Mouse (Mus musculus): ENCODE results near the gene Tubb4b.

- TF ChIP-seq CTCF (IDR thresholded peaks at IDR 0.05; ENCODE audit: low read depth, low read length) (no peak), POLR2A (IDR thresholded peaks at IDR 0.05; ENCODE audit: insufficient read depth, low read length) (no peak)
Measured at GRCm38 (mm10) chr2:25266720-25267119, 42.2 kb upstream of the Tubb4b start.

Data from ES-Bruce4 (cell line).